Mouse (Mus musculus) left cerebral cortex, postnatal 36 days (tissue): ENCODE data around the gene Rhobtb3. TPM values are rescaled to one million over a fixed set of nuclear protein-coding genes. Genes with fewer than 3 reads are reported as not detected.
"Not testable (repeated sequence)": the region's sequence is repeated elsewhere in the genome, so short reads cannot be mapped to it uniquely, and the experiment has no call there.

Experiments used
- DNase-seq, 2 experiments: peaks; one replicate each; pipeline ENCODE4 v3.0.0; 2021 to 2022; ENCODE audit warnings: low spot score in 2 of 2, mixed read lengths in 1 of 2
- intact Hi-C: fragments of 180-260 bp; cut with DNase I; formaldehyde crosslinking; loops from one replicate; pipeline ENCODE4 v1.15.1; 2025
- total RNA-seq, 2 experiments: library from RNA; stranded (reverse); gene quantifications; 2 replicates each; pipeline ENCODE4 v1.2.3; 2021

Rhobtb3 gene
- total RNA-seq, 2 experiments from 2014 or later = 15.0 to 16.0 TPM

GRCm38 (mm10) chr13:75930660-75931059 lies 13.1 kb downstream of the Rhobtb3 start:
- intact Hi-C loops = no loop called here
- DNase-seq = no peak

- intact Hi-C loops = no loop called here
- no peak for DNase-seq
Measured at GRCm38 (mm10) chr13:75930023-75930422, 13.7 kb downstream of the Rhobtb3 start.

- intact Hi-C loops, DNase-seq: not testable (repeated sequence)
Measured at GRCm38 (mm10) chr13:75929071-75929470, 14.7 kb downstream of the Rhobtb3 start.

GRCm38 (mm10) chr13:75927951-75928350 lies 15.8 kb downstream of the Rhobtb3 start:
- intact Hi-C loops = no loop called here
- DNase-seq = no peak

GRCm38 (mm10) chr13:75914151-75914550 lies 29.6 kb downstream of the Rhobtb3 start:
- DNase-seq = no peak
- intact Hi-C loops = no loop called here

GRCm38 (mm10) chr13:75908187-75908586 lies 35.5 kb downstream of the Rhobtb3 start:
- DNase-seq = no peak
- intact Hi-C loops = no loop called here

- intact Hi-C loops = no loop called here
- no peak for DNase-seq
Measured at GRCm38 (mm10) chr13:75907133-75907532, 36.6 kb downstream of the Rhobtb3 start.

GRCm38 (mm10) chr13:75904660-75905059 lies 39.1 kb downstream of the Rhobtb3 start:
- no peak for DNase-seq
- intact Hi-C loops = no loop called here

GRCm38 (mm10) chr13:75900928-75901327 lies 42.8 kb downstream of the Rhobtb3 start:
- DNase-seq, intact Hi-C loops: not testable (repeated sequence)

- intact Hi-C loops = no loop called here
- no peak for DNase-seq
Measured at GRCm38 (mm10) chr13:75892876-75893275, 50.8 kb downstream of the Rhobtb3 start.

- DNase-seq = no peak
- intact Hi-C loops = no loop called here
Measured at GRCm38 (mm10) chr13:75892291-75892690, 51.4 kb downstream of the Rhobtb3 start.

GRCm38 (mm10) chr13:75891868-75892267 lies 51.9 kb downstream of the Rhobtb3 start:
- intact Hi-C loops = no loop called here
- no peak for DNase-seq

- DNase-seq = no peak
- intact Hi-C loops = no loop called here
Measured at GRCm38 (mm10) chr13:75883792-75884191, 59.9 kb downstream of the Rhobtb3 start.

GRCm38 (mm10) chr13:75880501-75880900 lies 63.2 kb downstream of the Rhobtb3 start:
- DNase-seq = no peak
- intact Hi-C loops = no loop called here

GRCm38 (mm10) chr13:75879756-75880155 lies 64.0 kb downstream of the Rhobtb3 start:
- no peak for DNase-seq
- intact Hi-C loops = loop anchor here (2.0 to 5.0 kb wide), 3 partner anchors 37 to 653 kb away; no protein-coding TSS in a partner anchor

- intact Hi-C loops = loop anchor here (2.0 to 5.0 kb wide), 3 partner anchors 36 to 651 kb away; no protein-coding TSS in a partner anchor
Measured at GRCm38 (mm10) chr13:75877907-75878306, 65.8 kb downstream of the Rhobtb3 start.

GRCm38 (mm10) chr13:75876592-75876991 lies 67.1 kb downstream of the Rhobtb3 start:
- intact Hi-C loops = loop anchor here (5.0 kb wide), 2 partner anchors 34 to 79 kb away; no protein-coding TSS in a partner anchor
- DNase-seq = no peak

More at GRCm38 (mm10) chr13:75877907-75878306, 65.8 kb downstream of the Rhobtb3 start:
- no peak for DNase-seq

- intact Hi-C loops = loop anchor here (5.0 kb wide), 2 partner anchors 34 to 79 kb away; no protein-coding TSS in a partner anchor
Measured at GRCm38 (mm10) chr13:75876188-75876587, 67.5 kb downstream of the Rhobtb3 start.

GRCm38 (mm10) chr13:75874608-75875376 lies 68.9 kb downstream of the Rhobtb3 start:
- DNase-seq = no peak
- intact Hi-C loops = loop anchor here (5.0 kb wide), 2 partner anchors 32 to 77 kb away; no protein-coding TSS in a partner anchor

More at GRCm38 (mm10) chr13:75876188-75876587, 67.5 kb downstream of the Rhobtb3 start:
- not testable (repeated sequence) for DNase-seq

GRCm38 (mm10) chr13:75867876-75868275 lies 75.8 kb downstream of the Rhobtb3 start:
- intact Hi-C loops = no loop called here
- no peak for DNase-seq
